Mouse (Mus musculus) granulocyte monocyte progenitor cell, adult 5-6 weeks (primary cell): ENCODE results near the gene Apaf1. TPM values are rescaled to one million over a fixed set of nuclear protein-coding genes. Genes with fewer than 3 reads are reported as not detected.

Source experiments
- ATAC-seq: replicated peaks from 2 replicates; pipeline ENCODE4 v1.8.0; 2016; ENCODE audit warnings: mild to moderate bottlenecking, moderate TSS enrichment, inconsistent platforms; ENCODE audit not compliant: poor library complexity, severe bottlenecking
- total RNA-seq, 2 experiments: library from RNA; stranded (forward) in 1 of 2; stranded (reverse) in 1 of 2; fragments of 200-712, 200-1000 nt in 1 of 2; fragments of >200 nt in 1 of 2; fragmentation: Nextera tagmentation in 1 of 2; gene quantifications; 2 replicates each; pipeline ENCODE4 v1.2.3; 2014 to 2017

Gene Apaf1
- total RNA-seq (2014; fragmentation: Nextera tagmentation) (63.4 and 87.2 TPM in 2 replicates), total RNA-seq (2017) (29.6 and 36.4 TPM in 2 replicates)

DNA sequence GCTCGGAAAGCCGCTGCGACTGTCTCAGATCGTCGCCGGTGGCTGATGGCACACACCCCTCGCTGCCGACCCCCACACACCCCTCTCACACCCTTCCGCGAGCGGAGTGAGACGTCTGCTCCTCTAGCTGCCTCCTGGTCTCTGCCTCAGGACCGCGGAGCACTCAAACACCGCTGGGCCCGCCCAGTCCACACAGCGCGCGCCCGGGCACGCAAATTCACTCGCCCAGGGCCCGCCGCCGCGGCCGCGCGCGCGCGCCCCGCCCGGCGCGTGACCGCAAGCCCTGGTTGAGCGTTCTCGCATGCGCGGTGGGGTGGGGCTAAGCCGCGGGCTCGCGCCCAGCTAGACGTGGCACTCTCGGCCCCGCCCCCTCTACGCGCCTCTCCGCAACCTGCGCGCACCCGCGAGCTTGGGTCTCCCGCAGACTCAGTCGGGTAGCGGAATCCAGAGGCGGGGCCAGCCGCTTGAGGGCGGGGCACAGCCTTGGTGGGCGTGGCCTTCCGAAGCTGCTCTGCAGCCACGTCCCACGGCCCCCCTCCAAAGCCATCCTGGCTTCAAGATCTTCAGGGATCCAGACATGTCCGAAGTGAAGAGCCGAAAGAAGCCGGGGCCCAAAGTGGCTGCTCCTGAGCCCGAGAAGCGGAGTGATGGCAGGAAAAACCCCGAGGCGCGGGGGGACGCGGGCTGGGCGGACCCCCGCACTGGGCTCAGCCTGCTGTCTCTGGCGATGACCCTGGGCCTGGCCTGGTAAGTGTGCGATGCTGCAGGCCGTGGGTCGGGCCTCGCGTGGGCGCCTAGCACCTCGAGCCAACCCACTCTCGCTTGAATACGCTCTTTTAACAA is at the start of gene Apaf1, which contains the start of gene Ikbip:
Gene Apaf1, minus strand, starts transcription at position 221 of the 843 bp plus-strand sequence.
Gene Ikbip, plus strand, starts transcription at position 391 of the 843 bp plus-strand sequence.
- peak; percentile 84 for ATAC-seq

- no peak for ATAC-seq
Observed at GRCm38 (mm10) chr10:91131565-91131964, 49.0 kb upstream of the Apaf1 start.

DNA sequence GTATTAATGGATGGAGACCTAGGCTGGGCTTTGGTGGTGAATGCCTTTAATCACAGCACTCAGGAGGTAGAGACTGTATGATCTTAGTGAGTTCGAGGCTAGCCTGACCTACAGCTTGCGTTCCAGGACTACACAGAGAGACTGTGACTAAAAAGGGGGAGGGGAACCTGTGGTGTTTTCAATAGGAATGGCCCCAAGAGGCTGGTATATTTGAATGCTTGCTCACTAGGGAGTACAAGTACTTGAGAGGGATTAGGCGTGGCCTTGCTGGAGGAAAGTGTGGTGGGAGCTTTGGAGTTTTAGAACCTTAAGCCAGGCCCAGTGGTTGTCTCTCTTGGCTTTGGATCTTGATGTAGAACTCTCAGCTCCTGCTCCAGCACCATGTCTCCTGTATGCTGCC is 48.2 kb upstream of the Apaf1 start:
- ATAC-seq: no peak

- ATAC-seq: no peak
Observed at GRCm38 (mm10) chr10:91128551-91129160, 46.1 kb upstream of the Apaf1 start.

DNA sequence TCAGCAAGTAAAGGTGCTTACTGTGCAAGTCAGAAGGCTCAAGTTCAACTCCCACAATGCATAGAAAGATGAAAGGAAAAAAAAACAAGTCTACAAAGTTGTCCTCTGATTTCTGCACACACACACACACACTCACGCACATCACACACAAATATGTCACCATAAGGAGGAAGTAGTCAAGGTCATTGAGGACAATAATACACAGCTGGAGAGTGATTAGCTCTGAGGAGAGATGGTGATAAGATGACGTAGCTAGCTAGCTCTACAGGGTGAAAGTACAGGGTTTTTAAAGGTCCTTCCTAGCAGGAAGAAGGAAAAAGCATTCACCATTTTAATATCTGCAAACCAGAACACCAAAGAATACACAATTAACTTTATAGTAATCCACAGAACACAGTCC is 44.8 kb upstream of the Apaf1 start:
- ATAC-seq: no peak

DNA sequence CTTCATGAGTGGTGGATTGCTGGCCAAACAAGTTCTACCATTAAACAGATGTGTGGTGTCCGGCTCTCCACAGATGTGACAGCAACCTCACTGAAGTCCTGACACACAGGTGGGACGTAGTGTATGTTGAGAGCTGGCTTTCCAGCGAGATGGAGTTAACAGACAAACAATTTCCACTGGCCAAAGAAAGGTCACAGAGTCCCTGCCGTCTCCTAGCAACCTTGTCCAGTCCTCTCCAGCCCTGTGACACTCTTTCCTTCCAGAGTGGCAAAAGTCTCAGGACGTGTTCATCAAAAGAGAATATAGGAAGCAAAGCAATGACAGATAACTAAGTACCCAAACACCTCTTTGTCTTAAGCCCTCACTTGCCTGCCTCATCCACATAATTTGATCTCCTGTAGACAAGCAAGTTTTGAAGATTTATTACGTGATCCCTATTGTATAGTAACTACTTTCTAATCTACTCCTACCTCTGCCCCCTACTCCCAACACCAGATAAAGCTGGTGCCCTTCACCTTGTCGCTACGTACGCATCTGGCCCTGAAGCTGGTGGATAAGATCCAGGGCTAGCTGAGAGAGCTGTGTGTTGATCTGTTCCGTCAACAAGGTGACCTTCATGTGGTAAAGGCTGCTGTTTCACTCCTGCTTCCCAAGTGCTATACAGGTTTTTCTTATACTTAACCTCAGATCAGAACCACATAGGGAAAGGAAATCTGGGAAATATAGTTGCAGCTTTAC is 44.2 kb upstream of the Apaf1 start:
- no peak for ATAC-seq

DNA sequence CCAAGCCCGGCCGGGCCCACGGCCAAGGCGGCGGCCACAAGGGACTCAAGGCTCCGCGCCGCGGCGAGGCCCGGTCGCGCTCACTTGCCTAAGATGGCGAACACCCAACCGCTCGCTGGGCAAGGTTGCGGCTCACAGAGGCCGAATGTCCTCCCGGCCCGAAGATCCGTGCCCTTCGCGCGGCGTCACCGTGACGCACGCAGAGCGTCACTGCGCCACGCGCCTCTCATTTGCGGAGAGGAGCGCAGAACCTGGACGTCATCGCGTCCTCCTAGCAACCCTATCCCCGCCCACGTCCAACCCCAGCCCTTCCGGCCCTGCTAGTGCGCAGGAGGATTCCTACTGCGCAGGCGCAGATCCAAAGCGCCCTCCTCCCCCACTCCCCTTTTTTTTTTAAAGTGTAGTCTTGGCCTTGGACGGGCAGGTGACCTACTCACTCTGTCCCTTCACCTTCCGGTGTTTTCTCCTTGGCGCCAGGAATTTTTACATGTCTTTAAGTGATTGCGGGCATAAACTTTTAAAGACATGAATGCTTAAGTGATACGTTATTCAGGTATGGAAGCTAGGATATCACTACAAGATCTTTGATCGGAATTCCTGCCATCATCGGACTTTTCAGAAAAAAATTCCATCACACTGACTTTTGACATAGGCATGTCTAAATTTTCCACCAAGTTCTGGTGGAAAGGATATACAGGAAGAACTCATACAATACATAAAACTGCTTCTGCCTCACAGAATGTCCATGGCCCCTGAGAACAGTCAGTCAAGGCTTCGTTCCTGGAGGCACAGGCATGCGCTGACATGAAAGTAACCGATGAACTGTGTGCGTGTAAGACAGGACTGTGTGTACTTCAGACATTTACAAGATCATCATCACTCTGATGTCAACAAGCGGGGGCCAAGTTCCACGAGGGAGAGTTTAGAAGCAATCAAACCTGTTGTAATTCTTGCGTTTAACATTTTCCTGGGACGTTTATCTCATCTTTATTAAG is 41.6 kb upstream of the Apaf1 start, which contains the start of gene Slc25a3:
Gene Slc25a3, minus strand, starts transcription at position 232 of the 995 bp plus-strand sequence.
- ATAC-seq: peak; percentile 96

DNA sequence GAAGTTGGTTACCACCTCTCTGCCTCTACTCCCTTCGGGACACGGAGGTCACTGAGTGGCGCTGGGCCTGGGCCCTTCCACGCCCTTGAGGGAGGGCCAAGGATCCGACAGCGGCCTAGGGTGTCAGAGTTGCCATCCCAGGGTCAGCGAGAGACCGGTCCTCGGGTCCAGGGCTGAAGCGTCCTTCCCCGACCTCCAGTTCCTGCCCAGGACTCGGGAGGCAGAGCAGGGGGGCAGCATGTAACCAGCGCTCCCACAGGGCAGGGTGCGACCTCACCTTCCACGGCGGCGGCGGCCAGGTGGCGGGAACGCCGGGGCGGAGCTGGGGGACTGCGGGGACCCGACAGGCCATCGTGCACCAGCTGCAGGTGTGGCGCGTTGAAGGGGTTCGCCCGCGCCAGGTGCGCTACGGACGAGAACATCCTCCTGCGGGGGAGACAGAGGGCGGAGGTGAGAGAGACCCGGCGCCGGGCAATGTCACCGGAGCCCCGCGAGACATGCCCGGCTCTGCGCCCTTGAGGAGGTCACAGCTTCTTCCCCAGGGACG is 40.8 kb upstream of the Apaf1 start:
- peak; percentile 36 for ATAC-seq

DNA sequence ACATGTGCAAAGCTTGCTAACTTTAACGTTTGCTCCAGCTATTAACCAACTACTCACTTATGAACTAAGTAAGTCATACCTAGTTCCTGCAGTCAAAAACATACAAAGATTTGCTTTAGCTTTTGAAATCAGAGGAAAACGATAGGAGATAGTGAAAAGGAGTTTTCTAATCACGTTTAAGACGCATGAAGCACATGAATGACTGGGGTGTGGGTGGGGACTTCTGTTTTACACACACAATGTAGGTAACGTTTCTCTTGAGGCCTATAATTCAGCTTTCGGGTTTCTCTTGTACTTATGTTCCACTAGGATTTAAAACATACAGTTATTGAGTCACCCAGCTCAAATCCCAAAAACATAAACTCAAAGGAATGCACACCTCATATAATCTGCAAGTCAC is 40.1 kb upstream of the Apaf1 start:
- no peak for ATAC-seq

DNA sequence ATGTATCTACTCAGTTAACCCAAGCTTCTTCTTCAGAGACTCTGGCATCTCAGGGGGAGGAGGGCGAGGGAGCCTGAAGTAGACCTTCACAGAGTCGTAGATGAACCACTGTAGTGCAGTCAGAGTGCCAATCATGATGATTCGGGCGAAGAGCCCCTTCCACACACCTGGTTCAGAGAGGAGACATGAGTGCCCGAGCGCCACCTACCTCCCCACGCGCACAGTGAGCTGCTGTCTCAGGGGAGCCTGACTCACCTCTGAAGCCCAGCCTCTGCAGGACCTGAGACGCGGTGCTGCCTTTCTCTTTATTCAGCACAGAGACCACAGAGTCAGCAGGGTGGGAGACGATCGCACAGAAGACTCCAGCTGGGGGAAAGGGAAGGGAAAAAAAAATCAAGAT is 34.4 kb upstream of the Apaf1 start:
- no peak; the same call in 1 of the 2 replicates for ATAC-seq

GRCm38 (mm10) chr10:91109841-91110240 is 27.3 kb upstream of the Apaf1 start:
- no peak for ATAC-seq

DNA sequence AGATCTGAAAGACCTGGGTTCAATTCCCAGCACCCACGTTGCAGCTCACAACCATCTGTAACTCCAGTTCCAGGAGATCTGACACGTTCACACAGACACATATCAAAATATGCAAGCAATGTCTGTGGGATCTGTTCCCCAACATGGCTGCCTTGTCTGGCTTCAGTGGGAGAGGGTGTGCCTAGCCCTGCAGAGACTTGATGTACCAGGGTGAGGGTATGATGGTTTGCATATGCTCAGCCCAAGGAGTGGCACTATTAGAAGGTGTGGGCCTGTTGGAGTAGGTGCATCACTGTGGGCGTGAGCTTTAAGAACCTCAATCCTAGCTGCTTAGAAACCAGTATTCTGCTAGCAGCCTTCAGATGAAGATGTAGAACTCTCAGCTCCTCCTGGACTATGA is 23.4 kb upstream of the Apaf1 start:
- ATAC-seq: no peak

GRCm38 (mm10) chr10:91102799-91103590 is 20.4 kb upstream of the Apaf1 start:
- no peak for ATAC-seq

DNA sequence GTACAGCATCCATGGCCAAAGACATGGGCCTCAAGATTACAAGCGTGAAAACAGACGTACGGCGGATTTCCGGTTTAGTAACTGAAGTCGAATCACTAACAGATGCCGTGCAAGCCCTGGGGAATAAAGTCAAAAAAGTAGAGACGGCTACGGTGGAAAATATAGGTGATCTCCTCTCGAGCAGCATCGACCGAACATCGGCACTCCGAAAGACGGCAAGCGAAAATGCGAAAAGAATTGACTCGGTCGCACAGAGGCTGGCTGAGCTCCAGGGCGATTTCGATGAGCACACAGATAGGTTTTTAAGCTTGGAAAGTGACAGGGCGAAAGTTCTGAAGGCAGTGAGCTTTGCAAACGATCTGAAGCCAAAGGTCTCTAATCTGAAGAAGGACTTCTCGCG is 19.4 kb upstream of the Apaf1 start:
- ATAC-seq: no peak

GRCm38 (mm10) chr10:91100101-91100500 is 17.5 kb upstream of the Apaf1 start:
- ATAC-seq: no peak

GRCm38 (mm10) chr10:91098056-91098455 is 15.5 kb upstream of the Apaf1 start:
- ATAC-seq: no peak

DNA sequence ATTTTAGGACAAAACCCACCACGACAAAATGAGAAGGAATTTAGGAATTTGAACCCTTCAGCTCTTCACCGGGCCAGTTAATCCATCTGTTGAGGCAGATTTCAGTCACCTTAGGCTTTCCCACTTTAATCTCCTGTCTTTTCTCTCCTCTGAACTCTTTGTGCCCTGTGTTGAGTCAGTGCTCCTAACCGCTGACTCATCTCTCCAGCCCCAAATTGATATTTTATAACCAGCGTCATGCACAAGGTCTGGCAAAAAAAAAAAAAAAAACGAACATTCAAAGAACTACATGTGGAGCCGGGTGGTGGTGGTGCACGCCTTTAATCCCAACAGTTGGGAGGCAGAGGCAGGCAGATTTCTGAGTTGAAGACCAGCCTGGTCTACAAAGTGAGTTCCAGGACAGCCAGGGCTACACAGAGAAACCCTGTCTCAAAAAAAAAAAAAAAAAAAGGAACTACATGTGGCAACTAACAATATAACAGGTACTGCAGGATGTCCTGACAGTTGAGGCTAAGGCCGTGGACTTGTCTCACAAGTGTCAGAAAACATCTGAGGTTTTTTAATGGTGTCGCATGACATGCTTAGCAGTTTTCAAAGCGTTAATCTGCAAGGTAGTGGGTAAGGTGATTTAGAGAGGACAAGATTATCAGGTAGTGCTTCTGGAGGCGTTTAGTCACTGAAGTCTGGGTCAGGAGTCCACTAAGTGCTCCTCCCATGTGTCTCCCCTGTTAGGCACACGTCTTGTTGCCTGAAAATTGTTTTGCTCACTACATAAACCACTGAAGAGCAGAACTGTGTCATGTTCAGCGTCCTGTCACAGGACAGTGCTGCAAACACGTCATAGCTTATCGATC is 11.9 kb upstream of the Apaf1 start:
- peak; percentile 52 for ATAC-seq

GRCm38 (mm10) chr10:91092812-91093211 is 10.2 kb upstream of the Apaf1 start:
- no peak for ATAC-seq
